Mouse (Mus musculus) kidney, embryonic 15.5 days (tissue): ENCODE measurements around the gene Ptpn13. TPM values are rescaled to one million over a fixed set of nuclear protein-coding genes. Genes with fewer than 3 reads are reported as not detected.

ENCODE experiments used
- ATAC-seq: fragments of 200-750 bp; cut with Nextera tagmentation; replicated peaks from 2 replicates; pipeline ENCODE4 v1.8.0; 2017; ENCODE audit warnings: moderate TSS enrichment; ENCODE audit not compliant: low FRiP score
- H3K27ac ChIP-seq: fragments of 300-500 bp; sonication (generic); 2 replicates; pipeline ENCODE4 v1.5.1; 2015; ENCODE audit warnings: mild to moderate bottlenecking, inconsistent platforms
- H3K27me3 ChIP-seq: fragments of 300-500 bp; sonication (generic); 2 replicates; pipeline ENCODE4 v1.6.1; 2015; ENCODE audit warnings: inconsistent platforms
- H3K36me3 ChIP-seq: fragments of 300-500 bp; sonication (generic); 2 replicates; pipeline ENCODE4 v1.6.1; 2015; ENCODE audit warnings: inconsistent platforms
- H3K4me1 ChIP-seq: fragments of 300-500 bp; sonication (generic); 2 replicates; pipeline ENCODE4 v1.6.1; 2015; ENCODE audit warnings: inconsistent platforms
- H3K4me2 ChIP-seq: fragments of 300-500 bp; sonication (generic); 2 replicates; pipeline ENCODE4 v1.6.1; 2015; ENCODE audit warnings: moderate library complexity, mild to moderate bottlenecking, inconsistent platforms
- H3K4me3 ChIP-seq: fragments of 300-500 bp; sonication (generic); replicated peaks from 2 replicates; pipeline ENCODE4 v1.5.1; 2015; ENCODE audit warnings: mild to moderate bottlenecking, inconsistent platforms
- H3K9ac ChIP-seq: fragments of 300-500 bp; sonication (generic); 2 replicates; pipeline ENCODE4 v1.6.1; 2015; ENCODE audit warnings: mild to moderate bottlenecking, inconsistent platforms
- H3K9me3 ChIP-seq: fragments of 300-500 bp; sonication (generic); replicated peaks from 2 replicates; pipeline ENCODE4 v1.6.1; 2016; ENCODE audit warnings: inconsistent platforms
- WGBS: fragments of 180-500 bp; shearing (Covaris S2); methylation state at CpG from one replicate; pipeline ENCODE4 v1.1.7; 2015; ENCODE audit warnings: mixed read lengths; 5-methylcytosine and 5-hydroxymethylcytosine counted together
- polyA plus RNA-seq: library from polyadenylated mRNA; unstranded; fragments of >200 nt; fragmentation: Nextera tagmentation; extraction: Ambion mirVana; gene quantifications from 2 replicates; pipeline ENCODE4 v1.2.1, GENCODE M21; 2015

Gene Ptpn13
- polyA plus RNA-seq, 1 experiment from 2014 or later = 29.8 TPM

DNA sequence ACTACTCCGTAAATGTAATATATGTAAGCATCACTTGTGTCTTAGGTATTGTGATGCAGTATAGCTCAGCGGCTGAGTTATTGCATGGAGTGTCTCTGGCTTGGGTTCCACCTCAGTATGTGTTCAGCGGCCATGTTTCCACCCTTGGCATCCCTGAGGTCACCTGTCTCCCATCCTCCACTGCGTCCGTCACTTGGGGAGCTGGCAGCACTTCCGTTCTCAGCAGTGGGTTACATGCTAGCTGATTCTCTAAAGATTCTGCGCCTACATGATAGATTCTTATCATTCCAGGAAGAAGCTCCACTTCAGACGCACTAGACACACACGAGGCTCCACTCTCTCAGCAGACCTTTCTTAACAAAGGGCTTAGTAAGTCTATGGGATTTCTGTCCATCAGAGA, 76.1 kb downstream of the Ptpn13 start:
- Histone ChIP-seq H3K9ac (no peak overlapping the region), H3K9me3 (no peaks in the 10 kb centered on the region), H3K36me3 (peaks cover 33% of the 10 kb centered on the region), H3K4me1 (0 out of 2 replicates have a peak, but pooled peaks cover 4% of the 10 kb centered on the region), H3K27me3 (no peaks in the 10 kb centered on the region), H3K4me3 (no peak overlapping the region), H3K27ac (no peak overlapping the region), H3K4me2 (no peak overlapping the region)
- no peak for ATAC-seq
- WGBS = 90% methylated on average over 9 of the region's 9 CpGs

DNA sequence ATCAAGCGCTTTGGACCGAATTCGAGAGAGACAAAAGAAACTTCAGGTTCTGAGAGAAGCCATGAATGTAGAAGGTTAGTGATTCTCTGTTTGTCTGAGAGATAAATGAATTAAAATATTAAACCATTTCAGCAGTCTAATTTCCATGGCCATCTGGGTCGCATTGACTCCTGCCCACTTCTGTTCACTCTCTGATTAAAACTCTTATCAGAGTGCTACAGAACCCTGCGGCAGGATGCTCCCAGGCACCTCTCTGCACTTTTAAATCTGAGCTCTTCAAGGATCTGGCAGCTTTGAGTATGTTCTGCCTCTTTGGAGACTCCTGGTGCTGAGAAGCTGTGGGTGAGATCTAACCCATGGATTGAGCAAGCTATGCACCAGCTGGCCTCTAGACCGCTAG, 76.8 kb downstream of the Ptpn13 start:
- Histone ChIP-seq H3K9me3 (no peaks in the 10 kb centered on the region), H3K27ac (no peak overlapping the region), H3K4me1 (0 out of 2 replicates have a peak, but pooled peaks cover 4% of the 10 kb centered on the region), H3K36me3 (peaks cover 27% of the 10 kb centered on the region), H3K27me3 (no peaks in the 10 kb centered on the region), H3K4me3 (no peak overlapping the region), H3K4me2 (no peak overlapping the region), H3K9ac (no peak overlapping the region)
- 94% methylated on average over 6 of the region's 6 CpGs for WGBS
- no peak for ATAC-seq

GRCm38 (mm10) chr5:103513162-103513561, 88.2 kb downstream of the Ptpn13 start:
- H3K4me2 ChIP-seq = no peak overlapping the region
- no peaks in the 10 kb centered on the region for H3K27me3 ChIP-seq
- no peak overlapping the region for H3K27ac ChIP-seq
- peaks cover 15% of the 10 kb centered on the region for H3K36me3 ChIP-seq
- no peaks in the 10 kb centered on the region for H3K9me3 ChIP-seq
- WGBS = 78% methylated on average over 9 of the region's 9 CpGs
- 0 out of 2 replicates have a peak, but pooled peaks cover 4% of the 10 kb centered on the region for H3K4me1 ChIP-seq
- no peak overlapping the region for H3K4me3 ChIP-seq
- no peak for ATAC-seq
- H3K9ac ChIP-seq = no peak overlapping the region

DNA sequence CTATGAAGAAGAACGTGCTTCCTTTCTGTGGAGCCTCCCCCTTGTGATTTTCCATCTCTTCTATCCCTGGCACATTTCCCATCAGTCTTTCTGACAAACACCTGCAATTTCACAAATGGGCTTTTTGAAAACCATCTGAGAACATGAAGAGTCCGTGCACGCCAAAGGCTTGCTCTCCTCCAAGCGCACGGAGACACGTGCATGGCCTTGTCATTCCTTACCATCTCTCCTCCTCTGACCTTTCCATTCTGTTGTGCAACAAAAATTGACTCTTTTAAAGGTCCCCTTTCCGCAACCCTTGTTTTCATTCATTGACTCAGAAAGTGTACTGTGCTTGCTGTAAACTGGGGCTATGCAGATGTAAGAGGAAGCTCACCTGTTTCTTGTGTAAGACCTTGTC, 89.4 kb downstream of the Ptpn13 start:
- Histone ChIP-seq H3K4me1 (peaks cover 7% of the 10 kb centered on the region; the same call in 1 of the 2 replicates), H3K27ac (no peak overlapping the region), H3K36me3 (peaks cover 12% of the 10 kb centered on the region), H3K9me3 (no peaks in the 10 kb centered on the region), H3K9ac (no peak overlapping the region), H3K27me3 (no peaks in the 10 kb centered on the region), H3K4me2 (no peak overlapping the region), H3K4me3 (no peak overlapping the region)
- no peak for ATAC-seq
- WGBS = 92% methylated on average over 7 of the region's 7 CpGs

DNA sequence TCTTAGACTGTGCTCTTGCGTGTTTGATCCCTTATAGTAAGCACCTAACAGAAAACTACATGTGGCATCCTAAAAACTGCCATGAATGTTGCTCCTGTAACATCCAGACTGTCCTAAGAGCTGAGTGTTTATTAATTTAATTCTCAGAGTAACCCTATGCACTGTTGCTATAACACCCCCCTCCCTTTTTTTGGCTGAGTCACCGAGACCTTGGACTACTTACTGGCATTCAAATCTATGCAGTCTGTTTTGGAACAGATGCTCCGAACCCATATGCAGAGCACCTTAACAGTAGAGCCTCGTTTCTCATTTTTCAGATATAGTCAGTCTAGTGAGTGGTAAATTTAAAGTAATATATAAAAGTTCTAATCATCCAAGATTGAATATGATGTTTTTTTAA, 90.9 kb downstream of the Ptpn13 start:
- no peak overlapping the region for H3K27ac ChIP-seq
- WGBS = 90% methylated on average over 4 of the region's 4 CpGs
- H3K4me3 ChIP-seq = no peak overlapping the region
- no peak overlapping the region for H3K4me2 ChIP-seq
- ATAC-seq = no peak
- no peaks in the 10 kb centered on the region for H3K9me3 ChIP-seq
- H3K36me3 ChIP-seq = peaks cover 6% of the 10 kb centered on the region; the same call in 1 of the 2 replicates
- peaks cover 7% of the 10 kb centered on the region; the same call in 1 of the 2 replicates for H3K4me1 ChIP-seq
- H3K9ac ChIP-seq = no peak overlapping the region
- H3K27me3 ChIP-seq = no peaks in the 10 kb centered on the region

GRCm38 (mm10) chr5:103516555-103516954, 91.6 kb downstream of the Ptpn13 start:
- H3K9me3 ChIP-seq = no peaks in the 10 kb centered on the region

GRCm38 (mm10) chr5:103517641-103518040, 92.6 kb downstream of the Ptpn13 start:
- no peaks in the 10 kb centered on the region for H3K27me3 ChIP-seq
- H3K4me1 ChIP-seq = peaks cover 7% of the 10 kb centered on the region; the same call in 1 of the 2 replicates
- no peak overlapping the region for H3K4me2 ChIP-seq
- 64% methylated on average over 6 of the region's 6 CpGs for WGBS
- peak overlapping the region; percentile 66 for H3K27ac ChIP-seq
- peaks cover 13% of the 10 kb centered on the region; the same call in 1 of the 2 replicates for H3K36me3 ChIP-seq
- peak; percentile 85 for ATAC-seq
- H3K9me3 ChIP-seq = no peaks in the 10 kb centered on the region
- H3K4me3 ChIP-seq = no peak overlapping the region
- no peak overlapping the region for H3K9ac ChIP-seq

More at GRCm38 (mm10) chr5:103516555-103516954, 91.6 kb downstream of the Ptpn13 start:
- Histone ChIP-seq H3K4me3 (no peak overlapping the region), H3K36me3 (peaks cover 6% of the 10 kb centered on the region; the same call in 1 of the 2 replicates), H3K4me1 (peaks cover 7% of the 10 kb centered on the region; the same call in 1 of the 2 replicates), H3K27me3 (no peaks in the 10 kb centered on the region), H3K27ac (no peak overlapping the region), H3K9ac (no peak overlapping the region), H3K4me2 (no peak overlapping the region)
- ATAC-seq = no peak

- Histone ChIP-seq H3K27me3 (no peaks in the 10 kb centered on the region), H3K4me3 (no peak overlapping the region), H3K9ac (no peak overlapping the region), H3K4me1 (peaks cover 7% of the 10 kb centered on the region; the same call in 1 of the 2 replicates), H3K4me2 (no peak overlapping the region), H3K36me3 (peaks cover 20% of the 10 kb centered on the region), H3K27ac (peak overlapping the region; percentile 1), H3K9me3 (no peaks in the 10 kb centered on the region)
- ATAC-seq = 0 out of 2 replicates have a peak, but pooled peaks have one; percentile 47
- WGBS = 77% methylated on average over 14 of the region's 14 CpGs
These were observed 93.9 kb downstream of the Ptpn13 start for GRCm38 (mm10) chr5:103518797-103519468.

DNA sequence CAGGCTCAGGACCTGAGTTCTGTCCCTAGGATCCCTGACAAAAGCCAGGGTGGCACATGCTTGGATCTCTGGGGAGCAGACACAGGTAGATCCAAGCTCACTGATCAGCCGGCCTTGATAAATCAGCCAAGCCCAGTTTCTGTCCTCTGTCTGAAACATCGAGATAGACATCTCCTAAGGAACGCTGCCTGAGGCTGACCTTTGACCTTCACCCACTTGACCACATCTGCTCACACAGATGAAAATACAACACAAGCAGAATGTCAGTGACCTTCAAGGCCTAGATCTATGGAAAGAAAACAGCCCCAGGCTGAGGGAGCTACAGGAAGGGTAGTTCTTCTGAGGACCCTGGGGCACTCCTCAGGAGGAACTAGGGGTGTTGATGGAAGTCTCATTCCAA, 97.4 kb downstream of the Ptpn13 start:
- 37% methylated on average over 3 of the region's 3 CpGs for WGBS
- H3K9ac ChIP-seq = no peak overlapping the region
- peaks cover 46% of the 10 kb centered on the region for H3K36me3 ChIP-seq
- H3K27ac ChIP-seq = no peak overlapping the region
- no peaks in the 10 kb centered on the region for H3K9me3 ChIP-seq
- H3K4me1 ChIP-seq = peaks cover 7% of the 10 kb centered on the region; the same call in 1 of the 2 replicates
- H3K27me3 ChIP-seq = no peaks in the 10 kb centered on the region
- ATAC-seq = no peak
- H3K4me3 ChIP-seq = no peak overlapping the region
- no peak overlapping the region for H3K4me2 ChIP-seq

DNA sequence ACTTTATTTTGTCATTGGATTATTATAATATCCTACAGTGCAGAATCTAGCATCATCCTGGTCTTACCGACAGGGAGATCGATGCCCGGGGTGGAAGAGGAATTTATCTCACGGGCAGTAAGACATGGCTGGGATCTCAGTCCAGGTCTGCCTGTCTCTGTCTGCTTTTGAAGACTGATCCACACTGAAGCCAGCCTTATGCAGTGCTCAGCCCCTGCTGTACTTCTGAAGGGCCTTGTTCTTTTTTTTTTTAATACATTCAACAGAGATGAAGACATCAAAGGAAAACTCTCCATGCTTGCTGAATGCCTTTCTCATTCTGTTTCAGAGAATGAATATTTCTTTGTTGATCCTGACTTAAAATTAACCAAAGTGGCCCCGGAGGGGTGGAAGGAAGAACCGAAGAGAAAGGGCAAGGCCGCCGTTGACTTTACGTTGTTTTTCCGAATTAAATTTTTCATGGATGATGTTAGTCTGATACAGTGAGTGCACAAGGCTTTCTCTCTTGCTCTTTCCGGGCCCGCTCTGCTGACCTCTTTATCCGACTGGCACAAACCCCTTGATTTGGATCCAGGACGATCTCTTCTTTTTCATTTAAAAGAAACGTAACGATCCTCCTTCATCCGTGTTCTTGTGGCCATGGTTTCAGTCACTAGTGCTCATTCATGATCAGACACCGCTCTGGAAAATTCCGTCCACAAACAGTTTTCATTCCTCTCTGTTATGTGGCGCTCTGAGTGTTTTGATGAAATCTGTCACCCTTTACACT, 101.9 kb downstream of the Ptpn13 start:
- WGBS = 85% methylated on average over 20 of the region's 20 CpGs
- 0 out of 2 replicates have a peak overlapping the region, but pooled peaks have one; percentile 24 for H3K27ac ChIP-seq
- no peak overlapping the region for H3K4me2 ChIP-seq
- no peaks in the 10 kb centered on the region for H3K9me3 ChIP-seq
- no peaks in the 10 kb centered on the region for H3K27me3 ChIP-seq
- peaks cover 84% of the 10 kb centered on the region for H3K36me3 ChIP-seq
- H3K9ac ChIP-seq = no peak overlapping the region
- no peak for ATAC-seq
- H3K4me3 ChIP-seq = no peak overlapping the region
- H3K4me1 ChIP-seq = no peaks in the 10 kb centered on the region

DNA sequence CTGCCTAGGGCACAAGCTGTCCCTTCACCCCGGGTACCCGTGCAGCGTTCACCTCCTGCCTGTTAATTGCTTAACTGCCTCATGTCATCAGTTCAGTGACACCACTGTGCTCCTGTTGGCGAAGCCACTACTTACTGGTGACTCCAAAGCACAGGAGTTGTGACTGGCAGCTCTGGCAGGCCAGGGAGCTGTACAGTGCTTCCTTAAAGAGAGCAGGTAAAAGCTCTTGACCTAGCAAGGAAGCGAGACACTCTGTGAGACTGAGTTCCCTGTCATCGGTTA, 102.4 kb downstream of the Ptpn13 start:
- WGBS = 49% methylated on average over 6 of the region's 6 CpGs
- Histone ChIP-seq H3K9ac (no peak overlapping the region), H3K4me1 (no peaks in the 10 kb centered on the region), H3K4me2 (no peak overlapping the region), H3K27me3 (no peaks in the 10 kb centered on the region), H3K9me3 (no peaks in the 10 kb centered on the region), H3K36me3 (peaks cover 79% of the 10 kb centered on the region), H3K27ac (0 out of 2 replicates have a peak overlapping the region, but pooled peaks have one; percentile 24), H3K4me3 (no peak overlapping the region)
- ATAC-seq = no peak

DNA sequence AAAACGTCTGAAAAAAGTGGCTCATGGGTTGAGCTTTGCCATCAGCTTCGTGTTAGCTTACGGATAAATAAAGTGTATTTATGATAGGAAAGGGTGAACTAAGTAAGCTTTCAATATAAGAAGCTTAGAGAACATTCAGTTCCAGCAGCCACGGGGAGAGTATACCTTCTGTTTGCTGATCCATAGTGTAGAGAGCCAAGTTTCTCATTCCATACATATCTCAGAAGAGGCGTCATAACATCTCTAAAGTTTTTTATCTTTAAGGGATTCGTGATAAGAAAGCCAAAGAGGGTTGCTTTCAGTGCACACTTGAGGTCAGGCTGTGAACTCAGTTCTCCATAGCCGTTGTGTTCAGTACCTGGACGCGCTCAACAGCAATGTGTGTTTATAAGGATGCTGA, 105.2 kb downstream of the Ptpn13 start:
- no peak overlapping the region for H3K9ac ChIP-seq
- H3K9me3 ChIP-seq = no peaks in the 10 kb centered on the region
- H3K4me3 ChIP-seq = no peak overlapping the region
- no peak for ATAC-seq
- H3K27ac ChIP-seq = no peak overlapping the region
- WGBS = 87% methylated on average over 9 of the region's 9 CpGs
- H3K4me2 ChIP-seq = no peak overlapping the region
- peaks cover 76% of the 10 kb centered on the region for H3K36me3 ChIP-seq
- no peaks in the 10 kb centered on the region for H3K27me3 ChIP-seq
- H3K4me1 ChIP-seq = peaks cover 4% of the 10 kb centered on the region; the same call in 1 of the 2 replicates
